Mouse (Mus musculus) midbrain, embryonic 13.5 days (tissue): Measurements from ENCODE around the gene Padi2. TPM values are rescaled to one million over a fixed set of nuclear protein-coding genes. Genes with fewer than 3 reads are reported as not detected.
A peak's percentile ranks its signal among the peaks of the same experiment; 100 is the strongest.

ENCODE experiments used
- ATAC-seq: fragments of 200-750 bp; cut with Nextera tagmentation; 2 replicates; pipeline ENCODE4 v1.8.0; 2017; ENCODE audit warnings: mild to moderate bottlenecking, moderate TSS enrichment, moderate library complexity
- H3K27ac ChIP-seq: fragments of 300-500 bp; sonication (generic); 2 replicates; pipeline ENCODE4 v1.5.1; 2015; ENCODE audit warnings: inconsistent platforms, mild to moderate bottlenecking, moderate library complexity
- H3K27me3 ChIP-seq: fragments of 300-500 bp; sonication (generic); 2 replicates; pipeline ENCODE4 v1.6.1; 2015; ENCODE audit warnings: mild to moderate bottlenecking, inconsistent platforms
- H3K36me3 ChIP-seq: fragments of 300-500 bp; sonication (generic); 2 replicates; pipeline ENCODE4 v1.6.1; 2015; ENCODE audit warnings: mild to moderate bottlenecking, inconsistent platforms
- H3K4me1 ChIP-seq: fragments of 300-500 bp; sonication (generic); replicated peaks from 2 replicates; pipeline ENCODE4 v1.6.1; 2015; ENCODE audit warnings: inconsistent platforms
- H3K4me2 ChIP-seq: fragments of 300-500 bp; sonication (generic); replicated peaks from 2 replicates; pipeline ENCODE4 v1.6.1; 2015; ENCODE audit warnings: moderate library complexity, mild to moderate bottlenecking, inconsistent platforms
- H3K4me3 ChIP-seq: fragments of 300-500 bp; sonication (generic); replicated peaks from 2 replicates; pipeline ENCODE4 v1.5.1; 2015; ENCODE audit warnings: mild to moderate bottlenecking, inconsistent platforms
- H3K9ac ChIP-seq: fragments of 300-500 bp; sonication (generic); replicated peaks from 2 replicates; pipeline ENCODE4 v1.6.1; 2015; ENCODE audit warnings: mild to moderate bottlenecking, inconsistent platforms
- H3K9me3 ChIP-seq: fragments of 300-500 bp; sonication (generic); 2 replicates; pipeline ENCODE4 v1.6.1; 2016; ENCODE audit warnings: mild to moderate bottlenecking, inconsistent platforms
- WGBS: fragments of 180-500 bp; shearing (Covaris S2); methylation state at CpG from one replicate; pipeline ENCODE4 v1.1.7; 2015; 5-methylcytosine and 5-hydroxymethylcytosine counted together
- polyA plus RNA-seq: library from polyadenylated mRNA; unstranded; fragments of >200 nt; fragmentation: Nextera tagmentation; extraction: Ambion mirVana; gene quantifications from 2 replicates; pipeline ENCODE4 v1.2.1, GENCODE M21; 2015

The Padi2 gene
- polyA plus RNA-seq, 1 experiment from 2014 or later: 0.93 TPM

- 70% methylated on average over 8 of the region's 8 CpGs for WGBS
- Histone ChIP-seq H3K27ac (0 out of 2 replicates have a peak overlapping the region, but pooled peaks have one; percentile 21), H3K27me3 (no peaks in the 10 kb centered on the region), H3K4me1 (peaks cover 8% of the 10 kb centered on the region; the same call in 1 of the 2 replicates), H3K9ac (no peak overlapping the region), H3K36me3 (no peaks in the 10 kb centered on the region), H3K4me3 (no peak overlapping the region), H3K4me2 (no peak overlapping the region), H3K9me3 (no peaks in the 10 kb centered on the region)
- peak; percentile 27; the same call in 1 of the 2 replicates for ATAC-seq
Observed at GRCm38 (mm10) chr4:140929745-140930144, 23.6 kb downstream of the Padi2 start.

GRCm38 (mm10) chr4:140930900-140931470 lies 24.8 kb downstream of the Padi2 start:
- 68% methylated on average over 10 of the region's 10 CpGs for WGBS

GRCm38 (mm10) chr4:140935643-140936042 lies 29.5 kb downstream of the Padi2 start:
- no peaks in the 10 kb centered on the region for H3K27me3 ChIP-seq
- no peaks in the 10 kb centered on the region for H3K36me3 ChIP-seq
- H3K4me2 ChIP-seq: no peak overlapping the region
- no peak overlapping the region for H3K9ac ChIP-seq
- no peak overlapping the region for H3K4me3 ChIP-seq
- ATAC-seq: no peak
- no peaks in the 10 kb centered on the region for H3K9me3 ChIP-seq
- H3K4me1 ChIP-seq: peaks cover 7% of the 10 kb centered on the region; the same call in 1 of the 2 replicates
- 63% methylated on average over 9 of the region's 9 CpGs for WGBS
- H3K27ac ChIP-seq: no peak overlapping the region

More at GRCm38 (mm10) chr4:140930900-140931470, 24.8 kb downstream of the Padi2 start:
- no peak overlapping the region for H3K27ac ChIP-seq
- H3K4me2 ChIP-seq: no peak overlapping the region
- H3K36me3 ChIP-seq: no peaks in the 10 kb centered on the region
- H3K4me3 ChIP-seq: no peak overlapping the region
- no peaks in the 10 kb centered on the region for H3K27me3 ChIP-seq
- no peak overlapping the region for H3K9ac ChIP-seq
- H3K4me1 ChIP-seq: peaks cover 8% of the 10 kb centered on the region; the same call in 1 of the 2 replicates
- ATAC-seq: no peak
- H3K9me3 ChIP-seq: no peaks in the 10 kb centered on the region

- Histone ChIP-seq H3K4me3 (no peak overlapping the region), H3K27ac (no peak overlapping the region), H3K9ac (no peak overlapping the region), H3K36me3 (no peaks in the 10 kb centered on the region), H3K4me1 (no peaks in the 10 kb centered on the region), H3K27me3 (no peaks in the 10 kb centered on the region), H3K9me3 (no peaks in the 10 kb centered on the region), H3K4me2 (no peak overlapping the region)
- ATAC-seq: no peak
- 91% methylated on average over 12 of the region's 12 CpGs for WGBS
Observed at GRCm38 (mm10) chr4:140944356-140944755, 38.2 kb downstream of the Padi2 start.

GRCm38 (mm10) chr4:140944961-140945442 lies 38.9 kb downstream of the Padi2 start:
- 83% methylated on average over 5 of the region's 5 CpGs for WGBS
- H3K4me3 ChIP-seq: no peak overlapping the region
- ATAC-seq: no peak
- no peak overlapping the region for H3K4me2 ChIP-seq
- no peaks in the 10 kb centered on the region for H3K9me3 ChIP-seq
- H3K9ac ChIP-seq: no peak overlapping the region
- H3K4me1 ChIP-seq: no peaks in the 10 kb centered on the region
- H3K27ac ChIP-seq: no peak overlapping the region
- no peaks in the 10 kb centered on the region for H3K36me3 ChIP-seq
- H3K27me3 ChIP-seq: no peaks in the 10 kb centered on the region

GRCm38 (mm10) chr4:140945571-140945970 lies 39.4 kb downstream of the Padi2 start:
- Histone ChIP-seq H3K9ac (no peak overlapping the region), H3K36me3 (no peaks in the 10 kb centered on the region), H3K4me1 (no peaks in the 10 kb centered on the region), H3K9me3 (no peaks in the 10 kb centered on the region), H3K4me2 (no peak overlapping the region), H3K4me3 (no peak overlapping the region), H3K27me3 (no peaks in the 10 kb centered on the region), H3K27ac (no peak overlapping the region)
- ATAC-seq: no peak
- 90% methylated on average over 4 of the region's 4 CpGs for WGBS

- no peaks in the 10 kb centered on the region for H3K27me3 ChIP-seq
- no peak overlapping the region for H3K4me3 ChIP-seq
- no peak overlapping the region for H3K9ac ChIP-seq
- H3K4me1 ChIP-seq: no peaks in the 10 kb centered on the region
- WGBS: 85% methylated on average over 4 of the region's 4 CpGs
- no peak for ATAC-seq
- no peaks in the 10 kb centered on the region for H3K36me3 ChIP-seq
- no peaks in the 10 kb centered on the region for H3K9me3 ChIP-seq
- no peak overlapping the region for H3K27ac ChIP-seq
- no peak overlapping the region for H3K4me2 ChIP-seq
Observed at GRCm38 (mm10) chr4:140946048-140946447, 39.9 kb downstream of the Padi2 start.

- ATAC-seq: no peak
- H3K27ac ChIP-seq: no peak overlapping the region
- no peaks in the 10 kb centered on the region for H3K36me3 ChIP-seq
- H3K4me2 ChIP-seq: no peak overlapping the region
- no peaks in the 10 kb centered on the region for H3K4me1 ChIP-seq
- H3K4me3 ChIP-seq: no peak overlapping the region
- 80% methylated on average over 14 of the region's 14 CpGs for WGBS
- H3K9me3 ChIP-seq: no peaks in the 10 kb centered on the region
- H3K9ac ChIP-seq: no peak overlapping the region
- no peaks in the 10 kb centered on the region for H3K27me3 ChIP-seq
Observed at GRCm38 (mm10) chr4:140946580-140947205, 40.5 kb downstream of the Padi2 start.

- Histone ChIP-seq H3K27me3 (no peaks in the 10 kb centered on the region), H3K9ac (no peak overlapping the region), H3K9me3 (no peaks in the 10 kb centered on the region), H3K4me2 (no peak overlapping the region), H3K4me1 (no peaks in the 10 kb centered on the region), H3K27ac (no peak overlapping the region), H3K36me3 (no peaks in the 10 kb centered on the region), H3K4me3 (no peak overlapping the region)
- WGBS: 86% methylated on average over 12 of the region's 12 CpGs
- no peak for ATAC-seq
Observed at GRCm38 (mm10) chr4:140947487-140948440, 41.6 kb downstream of the Padi2 start.

GRCm38 (mm10) chr4:140948481-140948880 lies 42.3 kb downstream of the Padi2 start:
- WGBS: 87% methylated on average over 6 of the region's 6 CpGs
- ATAC-seq: no peak
- Histone ChIP-seq H3K9me3 (no peaks in the 10 kb centered on the region), H3K9ac (no peak overlapping the region), H3K27ac (no peak overlapping the region), H3K36me3 (no peaks in the 10 kb centered on the region), H3K27me3 (no peaks in the 10 kb centered on the region), H3K4me2 (no peak overlapping the region), H3K4me3 (no peak overlapping the region), H3K4me1 (no peaks in the 10 kb centered on the region)

- Histone ChIP-seq H3K27ac (no peak overlapping the region), H3K9ac (no peak overlapping the region), H3K36me3 (no peaks in the 10 kb centered on the region), H3K4me2 (no peak overlapping the region), H3K4me3 (no peak overlapping the region), H3K4me1 (no peaks in the 10 kb centered on the region), H3K9me3 (no peaks in the 10 kb centered on the region), H3K27me3 (no peaks in the 10 kb centered on the region)
- no peak for ATAC-seq
- WGBS: 81% methylated on average over 8 of the region's 8 CpGs
Observed at GRCm38 (mm10) chr4:140949052-140949451, 42.9 kb downstream of the Padi2 start.

- Histone ChIP-seq H3K4me2 (no peak overlapping the region), H3K36me3 (no peaks in the 10 kb centered on the region), H3K27me3 (no peaks in the 10 kb centered on the region), H3K27ac (no peak overlapping the region), H3K4me1 (no peaks in the 10 kb centered on the region), H3K9ac (no peak overlapping the region), H3K4me3 (no peak overlapping the region), H3K9me3 (no peaks in the 10 kb centered on the region)
- ATAC-seq: no peak
- 90% methylated on average over 16 of the region's 16 CpGs for WGBS
Observed at GRCm38 (mm10) chr4:140949616-140950015, 43.5 kb downstream of the Padi2 start.
